Mouse (Mus musculus) cortical plate, adult 2 months (tissue): Measurements from ENCODE around the gene Otop2.

ENCODE experiments used
- CTCF ChIP-seq: fragments of 200-500 bp; IDR thresholded peaks from 2 replicates; pipeline ENCODE4 v1.5.1; 2011; ENCODE audit warnings: mild to moderate bottlenecking, control low read depth, low read length; ENCODE audit not compliant: insufficient read depth; ENCODE audit errors: extremely low read depth
- POLR2A ChIP-seq: fragments of 200-500 bp; IDR thresholded peaks from 2 replicates; pipeline ENCODE4 v1.6.1; 2011; ENCODE audit warnings: mild to moderate bottlenecking, low read length, control low read depth; ENCODE audit not compliant: insufficient read depth; ENCODE audit errors: extremely low read depth

GRCm38 (mm10) chr11:115301351-115301750 is 5.6 kb upstream of the Otop2 start:
- TF ChIP-seq CTCF (no peak), POLR2A (no peak)
